Mouse (Mus musculus): ENCODE measurements around the gene Sf3b3.

DNA sequence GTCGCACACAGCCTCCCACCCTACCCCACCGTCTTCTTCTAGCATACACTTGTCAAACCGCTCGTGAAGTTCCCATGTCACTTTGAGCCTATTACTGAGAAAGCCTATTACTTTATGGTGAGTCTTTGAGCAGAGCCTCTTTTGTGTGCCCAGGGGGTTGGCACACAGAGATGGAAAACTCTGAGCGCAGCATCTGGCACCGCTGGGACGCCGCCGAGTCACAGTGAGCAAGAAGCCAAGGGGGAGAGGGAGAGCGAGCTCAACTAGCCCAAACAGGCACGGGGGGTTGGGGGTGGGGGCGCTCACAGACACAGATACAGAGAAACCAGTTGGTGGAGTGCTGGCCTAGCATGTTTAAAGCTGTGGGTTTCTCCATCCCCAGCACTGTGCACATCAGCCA, 57.0 kb downstream of the Sf3b3 start:
- TF ChIP-seq CTCF (IDR thresholded peaks at IDR 0.05; ENCODE audit: borderline replicate concordance, control insufficient read depth, extremely low read depth, insufficient read depth, low read length, poor library complexity) (no peak), POLR2A (IDR thresholded peaks at IDR 0.05; ENCODE audit: control insufficient read depth, extremely low read depth, insufficient read depth, low read length, poor library complexity) (no peak)
